Mouse (Mus musculus) heart, postnatal 0 days (tissue): ENCODE results near the gene Slc27a2.

Experiments used
- CTCF ChIP-seq: IDR thresholded peaks from 2 replicates; pipeline ENCODE4 v1.5.1; 2016; ENCODE audit warnings: antibody characterized with exemption, control low read depth, low read depth
- EP300 ChIP-seq: IDR thresholded peaks from 2 replicates; pipeline ENCODE4 v1.6.1; 2016; ENCODE audit warnings: antibody characterized with exemption, low read depth

GRCm38 (mm10) chr2:126597279-126598241 lies 45.4 kb downstream of the Slc27a2 start:
- TF ChIP-seq CTCF (no peak), EP300 (no peak)
